Mouse (Mus musculus) activated CD4-positive, CD25-positive, alpha-beta regulatory T cell, adult 9 weeks (primary cell): ENCODE results near the gene Tldc1. TPM values are rescaled to one million over a fixed set of nuclear protein-coding genes. Genes with fewer than 3 reads are reported as not detected.

Source experiments
- polyA plus RNA-seq: library from polyadenylated mRNA; unstranded; fragments of 100-300 nt; shearing (Covaris generic); gene quantifications from one replicate; pipeline ENCODE4 v1.2.1, GENCODE M21; 2017

Tldc1 gene
- 13.7 TPM for polyA plus RNA-seq

DNA sequence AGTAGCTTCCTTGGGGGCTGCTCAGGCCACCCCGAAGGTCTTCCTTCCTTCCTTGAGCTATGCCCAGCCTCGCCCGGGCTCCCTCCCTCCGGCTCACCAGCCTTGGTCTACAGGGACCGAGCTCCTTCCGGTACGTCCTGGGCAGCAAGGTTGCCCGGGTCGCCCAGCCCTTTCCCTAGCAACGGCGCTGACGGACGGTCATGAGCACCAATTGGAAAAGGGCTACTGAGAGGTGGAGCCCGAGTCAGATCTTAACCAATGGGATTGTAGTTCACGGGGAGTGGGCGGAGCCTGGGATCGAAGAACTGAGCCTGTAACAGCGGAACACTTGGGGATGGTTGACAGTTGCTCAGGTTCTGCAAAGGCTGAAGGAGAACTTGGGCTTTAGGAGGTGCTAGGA, at the start of gene Tldc1:
Gene Tldc1 (minus strand): TSS at position 154 of the 400 bp plus-strand sequence.

Other genes starting within 250 kb of the Tldc1 start
- 110 TPM for gene Mbtps1, start 219.7 kb downstream of the Tldc1 start, polyA plus RNA-seq
- gene Hsdl1, start 203.2 kb downstream of the Tldc1 start, polyA plus RNA-seq: 104 TPM
- gene Dnaaf1, start 203.2 kb downstream of the Tldc1 start, polyA plus RNA-seq: not detected
- gene Taf1c, start 173.2 kb downstream of the Tldc1 start, polyA plus RNA-seq: 38.1 TPM
- not detected for gene Adad2, start 165.7 kb downstream of the Tldc1 start, polyA plus RNA-seq
- not detected for gene Kcng4, start 142.7 kb downstream of the Tldc1 start, polyA plus RNA-seq
- not detected for gene Wfdc1, start 112.1 kb downstream of the Tldc1 start, polyA plus RNA-seq
- not detected for gene Atp2c2, start 78.4 kb downstream of the Tldc1 start, polyA plus RNA-seq
- 444 TPM for gene Cotl1, start 62.1 kb upstream of the Tldc1 start, polyA plus RNA-seq
- gene Klhl36, start 83.8 kb upstream of the Tldc1 start, polyA plus RNA-seq: 13.6 TPM
- gene Usp10, start 131.9 kb upstream of the Tldc1 start, polyA plus RNA-seq: 86.0 TPM
- 8.9 TPM for gene Gm20388, start 132.4 kb upstream of the Tldc1 start, polyA plus RNA-seq
- not detected for gene Crispld2, start 214.0 kb upstream of the Tldc1 start, polyA plus RNA-seq